Mouse (Mus musculus) forebrain, postnatal 0 days (tissue): ENCODE measurements around the gene Atrnl1. TPM values are rescaled to one million over a fixed set of nuclear protein-coding genes. Genes with fewer than 3 reads are reported as not detected.

Source experiments
- ATAC-seq: fragments of 200-750 bp; cut with Nextera tagmentation; 2 replicates; pipeline ENCODE4 v1.8.0; 2017; ENCODE audit warnings: mild to moderate bottlenecking, moderate library complexity
- DNase-seq: peaks from one replicate; pipeline ENCODE4 v3.0.0-alpha.2; 2015
- H3K27ac ChIP-seq: fragments of 300-500 bp; sonication (generic); 2 replicates; pipeline ENCODE4 v1.5.1; 2014; ENCODE audit warnings: low read depth, mild to moderate bottlenecking, antibody characterized with exemption, low read length, moderate library complexity, mixed read lengths
- H3K27me3 ChIP-seq: fragments of 300-500 bp; sonication (generic); 2 replicates; pipeline ENCODE4 v1.6.1; 2014; ENCODE audit warnings: mild to moderate bottlenecking, low read length, mixed read lengths; ENCODE audit not compliant: insufficient read depth
- H3K36me3 ChIP-seq: fragments of 300-500 bp; sonication (generic); 2 replicates; pipeline ENCODE4 v1.6.1; 2014; ENCODE audit warnings: mild to moderate bottlenecking, moderate library complexity; ENCODE audit not compliant: insufficient read depth
- H3K4me1 ChIP-seq: fragments of 300-500 bp; sonication (generic); 2 replicates; pipeline ENCODE4 v1.6.1; 2014; ENCODE audit warnings: antibody characterized with exemption; ENCODE audit not compliant: insufficient read depth
- H3K4me2 ChIP-seq: fragments of 300-500 bp; sonication (generic); 2 replicates; pipeline ENCODE4 v1.6.1; 2014; ENCODE audit warnings: low read depth, mild to moderate bottlenecking, moderate library complexity
- H3K4me3 ChIP-seq: fragments of 300-500 bp; sonication (generic); 2 replicates; pipeline ENCODE4 v1.5.1; 2014; ENCODE audit warnings: low read depth, low read length, mixed read lengths
- H3K9ac ChIP-seq: fragments of 300-500 bp; sonication (generic); 2 replicates; pipeline ENCODE4 v1.6.1; 2014; ENCODE audit warnings: mild to moderate bottlenecking
- H3K9me3 ChIP-seq: fragments of 300-500 bp; sonication (generic); 2 replicates; pipeline ENCODE4 v1.6.1; 2016; ENCODE audit warnings: low read length
- CTCF ChIP-seq: sonication (generic); IDR thresholded peaks from 2 replicates; pipeline ENCODE4 v1.5.1; 2016; ENCODE audit warnings: antibody characterized with exemption, control low read depth, low read depth
- WGBS: fragments of 180-500 bp; shearing (Covaris S2); extraction: QIAGEN DNeasy Blood & Tissue Kit; methylation state at CpG from one replicate; pipeline ENCODE4 v1.1.7; 2014; 5-methylcytosine and 5-hydroxymethylcytosine counted together
- polyA plus RNA-seq: library from polyadenylated mRNA; unstranded; fragments of >200 nt; fragmentation: Nextera tagmentation; extraction: Ambion mirVana; gene quantifications from 2 replicates; pipeline ENCODE4 v1.2.1, GENCODE M21; 2015
- total RNA-seq: library from RNA; depleted of rRNA; stranded (reverse); fragments of >200 nt; gene quantifications from 2 replicates; pipeline ENCODE4 v1.2.3, GENCODE M21; 2014

The Atrnl1 gene
- total and polyA plus RNA-seq, 2 experiments from 2014 or later, result 4.8 to 59.9 TPM

GRCm38 (mm10) chr19:57944680-57945079 lies 333.8 kb downstream of the Atrnl1 start:
- DNase-seq (no peak), ATAC-seq (no peak)
- 87% methylated on average over 6 of the region's 6 CpGs for WGBS
- Histone ChIP-seq H3K36me3 (no peaks in the 10 kb centered on the region), H3K4me3 (no peak overlapping the region), H3K27ac (no peak overlapping the region), H3K4me2 (no peak overlapping the region), H3K9me3 (no peaks in the 10 kb centered on the region), H3K27me3 (no peaks in the 10 kb centered on the region), H3K4me1 (peaks cover 7% of the 10 kb centered on the region; the same call in 1 of the 2 replicates), H3K9ac (no peak overlapping the region)
- no peak for TF ChIP-seq CTCF

- 95% methylated on average over 4 of the region's 4 CpGs for WGBS
- Histone ChIP-seq H3K9me3 (no peaks in the 10 kb centered on the region), H3K4me1 (peaks cover 7% of the 10 kb centered on the region; the same call in 1 of the 2 replicates), H3K27me3 (no peaks in the 10 kb centered on the region), H3K36me3 (no peaks in the 10 kb centered on the region), H3K9ac (no peak overlapping the region), H3K4me3 (no peak overlapping the region), H3K4me2 (no peak overlapping the region), H3K27ac (no peak overlapping the region)
- DNase-seq (no peak), ATAC-seq (no peak)
- TF ChIP-seq CTCF, result no peak
These were observed 334.9 kb downstream of the Atrnl1 start for GRCm38 (mm10) chr19:57945626-57946250.

DNA sequence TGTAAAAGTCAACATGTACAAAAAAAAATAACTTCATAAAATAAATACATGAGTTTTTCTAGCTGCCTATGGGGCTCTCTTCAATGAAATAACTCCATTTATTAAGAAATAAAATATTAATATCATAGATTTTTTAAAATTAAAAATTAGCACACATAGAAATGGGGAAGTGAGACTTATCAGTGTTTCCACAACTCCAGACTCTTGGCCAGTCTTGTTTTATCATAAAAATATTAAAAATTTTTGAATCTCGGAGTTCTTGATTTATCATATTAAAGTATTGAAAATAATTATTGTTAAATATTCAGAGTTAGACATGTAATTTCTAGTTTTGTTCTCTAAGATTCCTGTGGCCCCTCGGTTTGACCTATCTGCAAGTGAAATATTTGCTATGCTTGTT lies 337.7 kb downstream of the Atrnl1 start:
- TF ChIP-seq CTCF, result no peak
- Histone ChIP-seq H3K36me3 (no peaks in the 10 kb centered on the region), H3K9me3 (no peaks in the 10 kb centered on the region), H3K4me1 (no peaks in the 10 kb centered on the region), H3K9ac (no peak overlapping the region), H3K27ac (no peak overlapping the region), H3K4me2 (no peak overlapping the region), H3K4me3 (no peak overlapping the region), H3K27me3 (no peaks in the 10 kb centered on the region)
- 92% methylated on average over 2 of the region's 2 CpGs for WGBS
- DNase-seq (no peak), ATAC-seq (no peak)

GRCm38 (mm10) chr19:57949260-57949917 lies 338.6 kb downstream of the Atrnl1 start:
- no peaks in the 10 kb centered on the region for H3K27me3 ChIP-seq
- H3K9ac ChIP-seq, result no peak overlapping the region
- H3K4me3 ChIP-seq, result no peak overlapping the region
- no peaks in the 10 kb centered on the region for H3K36me3 ChIP-seq
- TF ChIP-seq CTCF, result no peak
- H3K9me3 ChIP-seq, result no peaks in the 10 kb centered on the region
- 37% methylated on average over 13 of the region's 13 CpGs for WGBS
- H3K4me1 ChIP-seq, result no peaks in the 10 kb centered on the region
- DNase-seq (no peak), ATAC-seq (no peak)
- H3K4me2 ChIP-seq, result no peak overlapping the region
- H3K27ac ChIP-seq, result no peak overlapping the region

DNA sequence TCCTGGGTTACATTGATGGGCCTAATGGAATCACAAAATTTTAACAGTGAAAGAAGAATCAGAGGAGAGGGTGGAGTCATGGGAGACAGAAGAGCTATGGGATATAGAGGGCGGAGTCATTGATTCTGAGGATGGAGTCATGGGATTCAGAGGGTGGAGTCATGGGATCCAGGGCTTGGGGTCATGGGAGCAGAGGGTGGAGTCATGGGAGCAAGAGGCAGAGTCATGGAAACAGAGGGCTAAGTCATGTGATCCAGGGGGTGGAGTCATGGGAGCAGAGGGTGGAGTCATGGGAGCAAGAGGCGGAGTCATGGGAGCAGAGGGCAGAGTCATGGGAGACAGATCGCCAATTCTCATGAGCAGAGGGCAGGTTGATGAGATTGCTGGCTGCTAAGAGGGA lies 343.3 kb downstream of the Atrnl1 start:
- H3K9ac ChIP-seq, result no peak overlapping the region
- no peaks in the 10 kb centered on the region for H3K36me3 ChIP-seq
- no peak overlapping the region for H3K4me2 ChIP-seq
- 97% methylated on average over 3 of the region's 3 CpGs for WGBS
- H3K9me3 ChIP-seq, result no peaks in the 10 kb centered on the region
- no peaks in the 10 kb centered on the region for H3K27me3 ChIP-seq
- no peak overlapping the region for H3K27ac ChIP-seq
- no peak overlapping the region for H3K4me3 ChIP-seq
- no peaks in the 10 kb centered on the region for H3K4me1 ChIP-seq
- no peak for DNase-seq
- no peak for ATAC-seq
- no peak for TF ChIP-seq CTCF

- no peaks in the 10 kb centered on the region for H3K36me3 ChIP-seq
- no peak overlapping the region for H3K9ac ChIP-seq
- WGBS, result 90% methylated on average over 3 of the region's 3 CpGs
- H3K9me3 ChIP-seq, result no peaks in the 10 kb centered on the region
- no peaks in the 10 kb centered on the region for H3K4me1 ChIP-seq
- DNase-seq (no peak), ATAC-seq (no peak)
- no peak for TF ChIP-seq CTCF
- H3K4me3 ChIP-seq, result no peak overlapping the region
- no peaks in the 10 kb centered on the region for H3K27me3 ChIP-seq
- H3K27ac ChIP-seq, result no peak overlapping the region
- H3K4me2 ChIP-seq, result no peak overlapping the region
These were observed 345.6 kb downstream of the Atrnl1 start for GRCm38 (mm10) chr19:57956459-57956858.

GRCm38 (mm10) chr19:57957363-57957762 lies 346.5 kb downstream of the Atrnl1 start:
- no peak for TF ChIP-seq CTCF
- Histone ChIP-seq H3K9ac (no peak overlapping the region), H3K27me3 (no peaks in the 10 kb centered on the region), H3K4me1 (no peaks in the 10 kb centered on the region), H3K9me3 (no peaks in the 10 kb centered on the region), H3K27ac (no peak overlapping the region), H3K4me2 (no peak overlapping the region), H3K4me3 (no peak overlapping the region), H3K36me3 (no peaks in the 10 kb centered on the region)
- ATAC-seq (no peak), DNase-seq (no peak)
- WGBS, result 93% methylated on average over 3 of the region's 3 CpGs
